ENCODE assay signal across 8 mouse cellular contexts in the genomic region with DNA sequence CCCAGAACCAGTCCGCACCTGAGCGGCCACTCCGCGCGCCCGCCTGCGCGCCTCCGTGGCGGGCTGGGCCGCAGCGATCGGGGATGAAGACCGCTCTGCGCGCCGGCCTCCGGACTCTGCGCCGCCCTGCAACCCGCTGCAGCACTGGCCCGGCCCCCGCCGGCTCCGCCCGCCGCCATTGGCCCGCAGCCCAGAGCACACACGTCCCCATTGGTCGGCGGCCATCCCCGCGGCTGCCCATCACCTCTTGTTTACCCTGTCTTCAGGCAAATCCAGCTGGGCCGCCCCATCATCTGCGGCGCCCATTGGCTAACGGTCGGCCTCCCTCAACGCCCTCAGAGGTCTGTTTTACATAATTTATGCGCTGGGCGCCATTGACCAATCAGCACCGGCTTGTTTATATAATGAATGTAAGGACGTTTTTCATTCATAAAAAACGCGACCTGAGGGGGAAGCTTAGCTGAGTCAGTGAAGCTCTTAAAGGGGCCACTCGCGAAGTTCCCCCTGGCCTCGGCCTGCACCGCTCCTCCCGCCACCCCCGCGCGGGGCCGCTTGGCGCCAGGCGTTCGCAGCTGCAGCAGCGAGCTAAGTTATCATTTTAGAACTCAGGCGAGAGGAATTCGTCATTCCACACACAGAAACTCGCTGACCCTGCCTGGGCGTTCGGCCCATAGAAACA. TPM values are rescaled to one million over a fixed set of nuclear protein-coding genes. Genes with fewer than 3 reads are reported as not detected.
DNase-seq lines count a peak whose midpoint lies in the region; ATAC-seq and TF ChIP-seq lines count a peak whose summit lies in the region.

A gene (minus strand): TSS at position 221 of the 679 bp plus-strand sequence.

- peak; percentile 93 for ATAC-seq in common myeloid progenitor, adult 5-6 weeks (replicated peaks; ENCODE audit: low read depth, poor library complexity, severe bottlenecking)
- peak; percentile 98 for ATAC-seq in hindbrain, postnatal 0 days
- peak; percentile 96 for ATAC-seq in megakaryocyte, adult 5-6 weeks (ENCODE audit: poor library complexity, severe bottlenecking)

- no peaks in the 10 kb centered on the region for H3K36me3 ChIP-seq in hindbrain, postnatal 0 days (ENCODE audit: insufficient read depth, low read length)

- peak within 1 kb of the TSS; percentile 97 for H3K4me2 ChIP-seq in hindbrain, postnatal 0 days (ENCODE audit: low read depth, low read length)

- no peak for TF ChIP-seq CTCF in gastrocnemius, adult 2 months (IDR thresholded peaks at IDR 0.05)
- TF ChIP-seq CTCF in hindbrain, postnatal 0 days (IDR thresholded peaks at IDR 0.05; ENCODE audit: low read depth) = no peak
- no peak for TF ChIP-seq CTCF in left cerebral cortex, adult 2 months (IDR thresholded peaks at IDR 0.05)

- H3K27ac ChIP-seq in gastrocnemius, adult 2 months = peak within 1 kb of the TSS; percentile 83
- H3K27ac ChIP-seq in hindbrain, postnatal 0 days = peak within 1 kb of the TSS; percentile 85
- H3K27ac ChIP-seq in left cerebral cortex, adult 2 months = peak within 1 kb of the TSS; percentile 92

- H3K4me3 ChIP-seq in gastrocnemius, adult 2 months = peak within 1 kb of the TSS; percentile 94
- H3K4me3 ChIP-seq in hindbrain, postnatal 0 days (ENCODE audit: low read length) = peak within 1 kb of the TSS; percentile 88
- H3K4me3 ChIP-seq in left cerebral cortex, adult 2 months = peak within 1 kb of the TSS; percentile 90

- H3K9ac ChIP-seq in hindbrain, postnatal 0 days (replicated peaks; ENCODE audit: low read length) = peak within 1 kb of the TSS; percentile 78

- H3K9me3 ChIP-seq in hindbrain, postnatal 0 days (ENCODE audit: low read length) = no peaks in the 10 kb centered on the region

- intact Hi-C loops in gastrocnemius, adult 2 months (cut with DNase I) = loop anchor here (5.0 kb wide), 3 partner anchors 108 to 327 kb away; a partner anchor contains a TSS
- intact Hi-C loops in left cerebral cortex, adult 2 months (cut with DNase I) = loop anchor here (1.0 to 5.0 kb wide), 3 partner anchors 69 to 127 kb away; no protein-coding TSS in a partner anchor

- 0 out of 2 replicates have a peak, but pooled peaks cover 11% of the 10 kb centered on the region for H3K4me1 ChIP-seq in hindbrain, postnatal 0 days (ENCODE audit: insufficient read depth, low read length)

- no peaks in the 10 kb centered on the region for H3K27me3 ChIP-seq in hindbrain, postnatal 0 days (ENCODE audit: insufficient read depth, low read length)

- peak; percentile 99 for DNase-seq in ZHBTc4 (ENCODE audit: low read depth, low spot score)
- DNase-seq in gastrocnemius, adult 2 months = peak; percentile 100
- peak; percentile 99 for DNase-seq in hindbrain, postnatal 0 days (ENCODE audit: low spot score)
- DNase-seq in left cerebral cortex, adult 2 months (ENCODE audit: extremely low spot score in 1 of 2, low spot score in 2 of 2) = peak; percentile 99 to 100
- DNase-seq in right cerebral cortex, adult 2 months (ENCODE audit: low spot score in 2 of 2) = peak; percentile 99
- DNase-seq in urinary bladder, postnatal 14 days (ENCODE audit: low spot score) = peak; percentile 99

- WGBS in hindbrain, postnatal 0 days = under 1% methylated on average over 58 of the region's 63 CpGs

RNA-seq across cellular contexts. Expression of the gene that starts here (rescaled TPM):
- total RNA-seq in common myeloid progenitor, adult 5-6 weeks (2017) = 3.3 and 4.4 TPM in 2 replicates
- total RNA-seq in gastrocnemius, adult 2 months (2021) = 1 to 10 TPM; 7.1 to 7.5 TPM
- total RNA-seq in hindbrain, postnatal 0 days (2014; rRNA removed) = 57.6 and 66.8 TPM in 2 replicates
- 34.1 and 34.6 TPM in 2 replicates for polyA plus RNA-seq in hindbrain, postnatal 0 days (2015; fragmentation: Nextera tagmentation; extraction: Ambion mirVana)
- 10 to 100 TPM; 94.7 to 97.5 TPM for total RNA-seq in left cerebral cortex, adult 2 months (2021)
- total RNA-seq in megakaryocyte, adult 5-6 weeks (2015) = 0.96 and 2.1 TPM in 2 replicates
- 0.81 and 2.2 TPM in 2 replicates for total RNA-seq in megakaryocyte, adult 5-6 weeks (2017)

Comparison
In these comparisons a context has a peak if more than half of its experiments do, and no peak if none do; other contexts are left out.
1. Peak in every context shown above with its lines: DNase-seq, ATAC-seq, H3K4me3 ChIP-seq and H3K27ac ChIP-seq.